Mouse (Mus musculus) liver, postnatal 0 days (tissue): ENCODE results near the gene Stx4a.

ENCODE experiments used
- CTCF ChIP-seq: sonication (generic); IDR thresholded peaks from 2 replicates; pipeline ENCODE4 v1.5.1; 2016; ENCODE audit warnings: antibody characterized with exemption, low read depth
- EP300 ChIP-seq: IDR thresholded peaks from 2 replicates; pipeline ENCODE4 v1.6.1; 2016; ENCODE audit warnings: antibody characterized with exemption, low read depth, mild to moderate bottlenecking

DNA sequence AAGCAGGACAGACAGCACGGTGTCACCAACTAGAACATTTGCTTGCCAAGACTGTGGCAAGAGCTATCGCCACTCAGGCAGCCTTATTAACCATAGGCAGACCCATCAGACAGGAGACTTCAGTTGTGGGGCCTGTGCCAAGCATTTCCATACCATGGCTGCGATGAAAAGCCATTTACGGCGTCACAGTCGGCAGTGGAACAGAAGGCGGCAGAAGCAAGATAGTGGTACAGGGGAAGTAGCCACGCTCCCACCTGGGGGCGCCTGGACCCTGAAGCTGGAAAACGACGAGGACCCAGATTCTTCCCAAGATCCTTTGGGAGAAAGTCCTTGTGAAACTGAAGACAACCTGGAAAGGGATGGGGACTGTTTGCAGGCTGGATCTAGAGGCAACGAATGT, 56.3 kb downstream of the Stx4a start:
- no peak for TF ChIP-seq CTCF
- TF ChIP-seq EP300, result no peak
